Mouse (Mus musculus) inflammation-experienced regulatory T-cells, adult 6 months (primary cell): ENCODE data around the gene Dap. TPM values are rescaled to one million over a fixed set of nuclear protein-coding genes. Genes with fewer than 3 reads are reported as not detected.

ENCODE experiments used
- ATAC-seq: one replicate; pipeline ENCODE4 v1.8.0; 2017
- polyA plus RNA-seq, 3 experiments: library from polyadenylated mRNA; unstranded; fragments of 100-300 nt; shearing (Covaris generic); gene quantifications; one replicate each; pipeline ENCODE4 v1.2.1; 2017

Dap gene
- polyA plus RNA-seq, 3 experiments from 2014 or later, result 86.5 to 188 (median 106) TPM

DNA sequence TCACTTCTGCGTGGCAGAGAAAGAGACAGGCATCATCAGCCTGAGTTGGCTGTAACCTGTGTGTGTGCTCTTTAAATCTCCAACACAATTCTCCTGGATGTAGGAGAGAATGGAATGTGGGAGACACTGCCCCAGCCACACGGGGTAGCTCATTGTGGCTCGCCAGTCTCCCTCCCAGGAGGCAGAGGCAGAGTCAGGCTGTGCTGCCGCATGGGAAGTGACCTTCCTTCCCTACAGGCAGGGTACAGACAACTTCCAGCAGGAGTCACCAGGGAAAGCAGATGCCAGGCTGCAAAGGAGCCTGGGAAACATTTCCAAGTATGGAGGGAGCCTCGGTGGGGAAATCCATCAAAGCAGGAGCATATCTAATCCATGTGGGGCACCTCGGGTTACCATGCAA, 81.1 kb downstream of the Dap start:
- no peak for ATAC-seq

DNA sequence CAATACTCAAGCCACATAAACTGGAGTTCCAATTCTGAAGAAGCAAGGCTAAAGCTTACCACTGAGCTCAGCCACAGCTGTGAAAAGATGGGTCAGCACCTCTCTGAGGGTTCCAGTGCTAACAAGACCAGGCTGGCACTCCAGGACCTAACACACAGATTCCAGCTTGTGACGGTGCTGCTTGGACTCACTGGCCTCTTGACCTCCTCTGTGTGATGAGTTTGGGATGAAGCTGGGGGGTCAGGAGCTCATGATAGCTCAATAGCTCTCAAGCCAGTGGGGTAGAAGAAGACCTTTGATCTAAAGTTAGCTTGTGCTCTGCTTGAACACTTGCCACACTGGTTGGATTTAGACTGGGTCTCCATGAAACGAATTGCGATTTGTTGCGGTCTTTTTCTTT, 82.6 kb downstream of the Dap start:
- ATAC-seq, result no peak

DNA sequence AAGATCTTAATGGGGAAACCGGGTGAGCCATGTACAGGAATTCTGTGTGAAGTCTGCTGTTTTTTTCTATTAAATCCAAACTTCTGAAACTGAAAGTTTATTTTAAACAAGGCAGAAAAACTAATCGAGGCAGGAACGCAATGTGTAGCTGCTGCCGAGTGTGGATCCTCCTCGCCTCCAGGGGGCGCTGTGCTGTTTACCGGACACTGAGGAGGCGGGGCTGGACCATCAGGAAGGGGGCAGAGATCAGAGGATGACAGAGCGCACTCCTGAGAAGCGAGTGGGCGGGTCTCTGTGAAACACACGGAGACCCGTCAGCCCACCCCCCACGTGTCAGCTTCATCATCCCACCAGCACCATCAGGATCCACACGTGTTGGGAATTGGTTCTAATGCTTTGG, 85.4 kb downstream of the Dap start:
- ATAC-seq, result no peak

DNA sequence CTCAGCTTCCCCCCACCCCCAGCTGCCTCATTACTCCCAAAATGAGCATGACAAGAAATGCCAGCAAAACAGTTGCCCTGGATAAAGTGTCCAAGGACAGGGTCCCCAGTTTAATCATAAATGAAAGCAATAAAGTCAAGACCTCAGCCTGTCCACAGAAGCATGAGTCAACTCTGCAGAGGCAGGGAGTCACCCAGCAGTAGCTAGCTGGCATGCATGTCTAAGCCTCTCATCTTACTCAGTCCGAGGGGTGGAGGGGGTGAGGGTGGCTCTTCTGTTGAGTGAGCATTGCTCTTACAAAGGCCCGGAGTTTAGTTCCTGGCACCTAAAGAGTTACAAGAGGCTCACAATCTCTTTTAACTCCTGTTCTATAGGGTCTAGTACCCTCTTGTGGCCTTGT, 87.9 kb downstream of the Dap start:
- ATAC-seq, result no peak

DNA sequence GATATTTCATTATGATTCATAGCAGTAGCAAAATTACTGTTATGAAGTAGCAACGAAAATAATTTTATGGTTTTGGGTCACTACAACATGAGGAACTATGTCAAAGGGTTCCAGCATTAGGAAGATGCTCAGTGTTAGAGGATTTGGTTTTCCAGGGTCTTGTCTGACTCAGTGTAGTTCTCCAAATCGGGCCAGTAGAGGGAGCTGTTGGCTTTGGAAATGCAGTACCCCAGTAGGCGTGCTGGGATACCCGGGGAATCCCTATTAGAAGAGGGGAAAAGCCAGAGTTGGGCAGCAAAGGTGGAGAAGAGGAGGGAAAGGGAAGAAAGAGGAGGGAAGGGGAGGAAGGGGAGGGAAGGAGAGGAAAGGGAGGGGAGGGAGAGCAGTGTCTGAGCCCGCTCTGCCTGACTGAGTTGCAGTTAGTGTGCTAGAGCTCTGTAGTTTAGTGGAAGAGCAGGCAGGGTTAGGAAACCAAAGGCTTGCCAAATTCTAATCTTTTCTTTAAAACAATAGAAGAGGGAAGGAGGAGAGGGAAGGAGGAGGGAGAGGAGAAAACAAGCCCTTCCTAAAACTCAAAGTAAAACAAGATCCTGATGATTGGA, 91.6 kb downstream of the Dap start:
- no peak for ATAC-seq

DNA sequence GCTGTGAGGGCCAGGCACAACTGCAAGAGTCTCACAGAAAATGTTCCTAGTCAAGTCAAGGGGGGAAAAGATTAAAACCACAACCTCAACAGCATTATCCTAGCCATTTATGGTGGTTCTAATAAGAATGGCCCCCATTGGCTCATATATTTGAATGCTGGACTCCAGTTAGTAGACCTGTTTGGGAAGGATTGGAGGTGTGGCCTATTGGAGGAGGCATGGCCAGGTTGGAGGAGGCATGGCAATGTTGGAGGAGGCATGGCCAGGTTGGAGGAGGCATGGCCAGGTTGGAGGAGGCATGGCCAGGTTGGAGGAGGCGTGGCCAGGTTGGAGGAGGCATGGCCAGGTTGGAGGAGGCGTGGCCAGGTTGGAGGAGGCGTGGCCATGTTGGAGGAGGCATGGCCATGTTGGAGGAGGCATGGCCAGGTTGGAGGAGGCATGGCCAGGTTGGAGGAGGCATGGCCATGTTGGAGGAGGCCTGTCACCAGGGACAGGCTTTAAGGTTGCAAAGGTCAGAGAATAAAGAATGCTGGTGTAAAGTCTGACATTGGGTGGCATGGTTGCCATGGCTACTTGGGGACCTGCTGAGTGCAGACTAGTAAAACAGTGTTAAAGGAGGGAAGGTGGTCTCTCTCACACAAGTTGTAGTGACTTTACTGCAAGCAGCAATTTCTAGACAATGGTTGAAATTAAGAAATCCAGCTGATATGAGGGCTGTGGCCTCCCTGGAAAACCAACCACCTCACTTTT, 93.1 kb downstream of the Dap start:
- no peak for ATAC-seq

DNA sequence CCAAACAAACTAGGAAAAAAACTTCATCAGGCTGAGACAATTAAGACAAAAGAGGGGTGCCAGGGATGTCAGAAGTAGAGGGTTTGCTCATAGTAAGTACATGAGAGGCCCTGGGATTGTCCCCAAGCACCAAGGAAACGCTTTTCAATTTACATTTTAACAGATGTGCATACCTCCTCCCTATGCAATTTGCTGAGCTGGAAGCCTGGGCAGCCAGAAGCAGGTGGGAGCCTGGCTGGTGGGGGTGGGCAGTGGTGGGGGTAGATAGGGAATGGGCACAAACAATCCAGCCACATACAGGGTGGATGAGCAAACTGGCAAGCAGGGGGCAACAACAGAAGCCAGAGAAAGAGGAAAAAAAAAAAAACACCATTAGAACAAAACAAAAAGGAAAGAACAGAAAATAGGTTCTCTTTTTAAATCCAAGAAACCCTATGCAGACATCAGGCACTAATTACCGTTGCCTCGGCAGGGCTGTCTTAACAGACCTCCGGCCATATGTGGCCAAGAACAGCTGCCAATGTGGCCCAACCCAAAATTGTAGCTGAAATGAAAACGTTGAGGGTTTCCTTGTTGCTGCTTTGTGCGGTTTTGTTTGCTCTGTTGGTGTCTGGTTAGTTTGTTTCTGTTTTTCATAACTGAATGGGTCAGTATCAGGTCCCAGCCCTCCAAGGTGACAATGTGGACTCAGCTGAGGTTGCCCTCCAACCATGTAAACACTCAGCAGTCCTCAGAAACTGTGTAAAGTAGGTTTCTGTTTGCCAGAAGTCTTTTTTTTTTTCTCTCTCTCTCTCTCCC, 94.2 kb downstream of the Dap start:
- ATAC-seq, result no peak

DNA sequence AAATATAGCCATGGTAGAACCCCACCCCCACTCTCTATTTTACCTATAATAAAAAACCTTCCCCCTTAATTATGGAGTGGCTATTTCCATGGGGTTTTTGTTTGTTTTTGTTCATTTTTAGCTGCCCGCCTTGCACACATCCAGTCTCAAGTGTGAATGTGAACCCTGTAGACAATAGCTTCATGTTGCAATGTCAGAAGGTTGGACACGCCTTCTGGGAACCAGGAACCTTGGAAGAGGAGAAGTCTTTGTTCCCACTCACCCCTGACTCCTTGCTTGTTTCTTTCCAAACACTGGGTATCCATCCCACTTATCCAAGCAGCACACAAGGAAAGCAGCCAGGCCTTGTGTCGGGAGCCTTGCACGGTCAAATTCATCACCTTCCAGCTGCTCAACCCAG, 94.9 kb downstream of the Dap start:
- no peak for ATAC-seq

DNA sequence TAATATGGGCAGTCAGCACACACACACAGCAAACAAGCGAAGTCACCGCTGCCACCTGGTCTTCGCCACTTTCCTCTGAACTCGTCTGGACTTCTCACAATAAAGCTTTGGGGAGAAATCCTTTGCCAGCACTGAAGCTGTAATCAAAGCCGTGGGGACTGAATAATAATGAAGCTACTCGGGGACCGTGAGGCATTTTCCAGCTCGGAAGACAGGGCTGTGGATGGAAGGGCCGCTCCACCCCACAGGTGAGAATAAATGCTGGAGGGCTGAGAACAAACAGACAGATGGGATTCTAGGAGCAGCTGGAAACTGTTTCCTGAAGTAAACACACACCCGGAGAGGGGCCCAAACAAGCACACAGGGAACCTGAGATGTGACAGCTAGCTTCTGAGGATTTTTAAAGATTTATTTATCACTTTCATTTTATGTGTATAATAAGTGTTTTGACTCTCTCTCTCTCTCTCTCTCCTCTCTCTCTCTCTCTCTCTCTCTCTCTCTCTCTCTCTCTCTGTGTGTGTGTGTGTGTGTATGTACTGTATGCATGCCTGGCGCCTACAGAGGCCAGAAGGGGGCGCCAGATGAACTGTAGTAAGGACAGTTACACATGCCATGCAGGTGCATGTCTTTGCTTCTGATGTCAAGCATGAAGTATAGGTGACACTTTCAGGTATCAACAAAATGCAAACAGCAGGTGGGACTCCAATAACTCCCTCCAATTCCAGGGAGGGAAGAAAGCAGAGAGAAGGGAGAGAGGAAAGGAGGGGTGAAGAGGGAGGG, 96.7 kb downstream of the Dap start:
- no peak for ATAC-seq

DNA sequence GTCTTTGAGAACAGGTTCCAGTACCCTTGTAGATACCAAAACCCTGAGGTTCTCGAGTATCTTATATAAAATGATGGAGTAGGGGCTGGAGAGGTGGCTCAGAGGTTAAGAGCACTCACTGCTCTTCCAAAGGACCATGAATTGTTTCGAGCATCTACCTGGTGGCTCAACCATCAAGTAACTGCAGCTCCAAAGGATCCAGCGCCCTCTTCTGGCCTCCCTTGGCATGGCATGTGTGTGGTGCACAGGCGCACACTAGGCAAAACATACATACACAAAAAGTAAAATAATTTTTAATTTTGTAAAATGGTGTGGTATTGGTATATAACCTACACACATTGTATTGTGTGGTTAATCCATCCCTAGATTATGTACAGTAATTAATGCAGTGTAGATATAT, 99.6 kb downstream of the Dap start:
- no peak for ATAC-seq

Other genes starting within 250 kb of the Dap start
- gene Ankrd33b, start 143.4 kb downstream of the Dap start, polyA plus RNA-seq, result not detected
- gene Ropn1l, start 229.4 kb downstream of the Dap start, polyA plus RNA-seq, result 1 to 10 TPM in 1 of 3 experiments, not detected in 2; 1.0 TPM